Mouse (Mus musculus): Measurements from ENCODE around the gene Lzts2.

DNA sequence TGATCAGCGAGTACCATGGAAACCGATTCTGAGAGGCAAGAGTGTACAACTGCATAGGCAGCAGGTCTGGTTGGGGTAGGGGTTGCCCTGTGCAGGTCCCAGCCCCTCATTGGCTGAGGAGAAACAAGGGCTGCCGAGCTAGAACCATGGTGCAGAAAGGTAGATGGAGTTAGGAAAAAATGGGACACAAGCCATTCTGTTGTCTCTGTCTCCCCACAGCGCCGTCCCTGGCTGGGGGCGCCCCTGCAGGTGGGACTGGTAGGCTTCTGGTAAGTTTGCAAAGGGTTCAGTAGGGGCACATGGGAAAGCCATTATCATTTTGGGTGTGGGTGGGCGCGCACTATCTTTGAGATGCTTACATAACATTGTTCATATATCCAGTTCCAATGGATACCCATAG is 39.2 kb downstream of the Lzts2 start:
- TF ChIP-seq ZC3H11A (IDR thresholded peaks at IDR 0.05; ENCODE audit: borderline replicate concordance, low read depth, low read length): no peak
- TF ChIP-seq HCFC1 (IDR thresholded peaks at IDR 0.05; ENCODE audit: borderline replicate concordance, insufficient read depth, low read length): no peak

All from ES-E14 (cell line).